Mouse (Mus musculus) left cerebral cortex, postnatal 4 days (tissue): ENCODE measurements around the gene Klc4. TPM values are rescaled to one million over a fixed set of nuclear protein-coding genes. Genes with fewer than 3 reads are reported as not detected.

ENCODE experiments used
- DNase-seq: peaks from one replicate; pipeline ENCODE4 v3.0.0-alpha.2; 2022
- intact Hi-C: fragments of 180-260 bp; cut with DNase I; formaldehyde crosslinking; loops from one replicate; pipeline ENCODE4 v1.15.1; 2025
- total RNA-seq, 2 experiments: library from RNA; stranded (reverse); gene quantifications; 2 replicates each; pipeline ENCODE4 v1.2.3; 2021

The Klc4 gene
- total RNA-seq, 2 experiments from 2014 or later, result 18.9 to 20.4 TPM

GRCm38 (mm10) chr17:46594606-46595005, 51.2 kb downstream of the Klc4 start:
- DNase-seq, result no peak
- intact Hi-C loops, result no loop called here

- no peak for DNase-seq
- intact Hi-C loops, result no loop called here
Measured at GRCm38 (mm10) chr17:46593124-46593523, 52.7 kb downstream of the Klc4 start.

- DNase-seq, result no peak
- intact Hi-C loops, result no loop called here
Measured at GRCm38 (mm10) chr17:46591406-46591805, 54.4 kb downstream of the Klc4 start.

- no peak for DNase-seq
- intact Hi-C loops, result no loop called here
Measured at GRCm38 (mm10) chr17:46590439-46590838, 55.4 kb downstream of the Klc4 start.

- peak; percentile 50 for DNase-seq
- intact Hi-C loops, result no loop called here
Measured at GRCm38 (mm10) chr17:46589635-46590314, 56.0 kb downstream of the Klc4 start.

GRCm38 (mm10) chr17:46588913-46589312, 56.9 kb downstream of the Klc4 start:
- intact Hi-C loops, result no loop called here

GRCm38 (mm10) chr17:46588173-46588572, 57.6 kb downstream of the Klc4 start:
- DNase-seq, result no peak
- intact Hi-C loops, result no loop called here

More at GRCm38 (mm10) chr17:46588913-46589312, 56.9 kb downstream of the Klc4 start:
- DNase-seq, result no peak

- intact Hi-C loops, result no loop called here
- no peak for DNase-seq
Measured at GRCm38 (mm10) chr17:46586327-46586726, 59.5 kb downstream of the Klc4 start.

Other genes starting within 250 kb of the Klc4 start
- gene Crip3, start 217.1 kb downstream of the Klc4 start, total RNA-seq, result 1 to 10 TPM; 2.6 to 4.7 TPM
- gene Slc22a7, start 207.6 kb downstream of the Klc4 start, total RNA-seq, result under 1 TPM; 0.28 to 0.62 TPM
- 10 to 100 TPM; 86.7 to 88.6 TPM for gene Ttbk1, start 158.3 kb downstream of the Klc4 start, total RNA-seq
- 1 to 10 TPM; 6.0 to 7.1 TPM for gene Dnph1, start 149.3 kb downstream of the Klc4 start, total RNA-seq
- gene Cul9, start 99.6 kb downstream of the Klc4 start, total RNA-seq, result 10 to 100 TPM; 48.0 to 49.9 TPM
- 10 to 100 TPM; 55.2 to 58.1 TPM for gene Srf, start 89.8 kb downstream of the Klc4 start, total RNA-seq
- 10 to 100 TPM; 29.8 to 30.6 TPM for gene Ptk7, start 16.5 kb downstream of the Klc4 start, total RNA-seq
- gene Mrpl2, start 207 bp upstream of the Klc4 start, total RNA-seq, result 10 to 100 TPM; 34.3 to 43.6 TPM
- 10 to 100 TPM; 64.7 to 71.0 TPM for gene Cul7, start 4.3 kb upstream of the Klc4 start, total RNA-seq
- 10 to 100 TPM; 19.0 to 22.7 TPM for gene Rrp36, start 28.3 kb upstream of the Klc4 start, total RNA-seq
- 100 to 1,000 TPM; 135 to 147 TPM for gene Mea1, start 32.8 kb upstream of the Klc4 start, total RNA-seq
- gene Klhdc3, start 34.9 kb upstream of the Klc4 start, total RNA-seq, result 100 to 1,000 TPM; 151 to 155 TPM
- gene Ppp2r5d, start 59.1 kb upstream of the Klc4 start, total RNA-seq, result 100 to 1,000 TPM in 1 of 2 experiments, 10 to 100 TPM in 1; 99.6 to 100 TPM
- 10 to 100 TPM; 30.9 to 32.0 TPM for gene Pex6, start 65.4 kb upstream of the Klc4 start, total RNA-seq
- under 1 TPM; 0.88 to 0.89 TPM for gene Gnmt, start 83.1 kb upstream of the Klc4 start, total RNA-seq
- 10 to 100 TPM; 50.8 to 53.2 TPM for gene Cnpy3, start 106.2 kb upstream of the Klc4 start, total RNA-seq
- gene Ptcra, start 117.7 kb upstream of the Klc4 start, total RNA-seq, result not detected
- gene 2310039H08Rik, start 126.6 kb upstream of the Klc4 start, total RNA-seq, result 10 to 100 TPM; 18.7 to 21.1 TPM
- 10 to 100 TPM; 47.3 to 58.3 TPM for gene Rpl7l1, start 136.7 kb upstream of the Klc4 start, total RNA-seq
- gene Bicral, start 212.5 kb upstream of the Klc4 start, total RNA-seq, result 10 to 100 TPM; 42.2 to 45.3 TPM
- 10 to 100 TPM; 23.4 to 28.5 TPM for gene Tbcc, start 244.7 kb upstream of the Klc4 start, total RNA-seq